Mouse (Mus musculus): ENCODE measurements around the gene Trpc6.

Gene Trpc6

GRCm38 (mm10) chr9:8544041-8544794 is at the start of gene Trpc6:
Gene Trpc6 (plus strand): TSS chr9:8544142.
- DNase-seq (ENCODE audit: low spot score) = no peak

GRCm38 (mm10) chr9:8520911-8521310 is 23.0 kb upstream of the Trpc6 start:
- no peak for DNase-seq (ENCODE audit: low spot score)

GRCm38 (mm10) chr9:8533670-8534069 is 10.3 kb upstream of the Trpc6 start:
- DNase-seq (ENCODE audit: low spot score) = no peak

GRCm38 (mm10) chr9:8545236-8545635 is 1.3 kb downstream of the Trpc6 start:
- DNase-seq (ENCODE audit: low spot score) = no peak

GRCm38 (mm10) chr9:8558574-8558973 is 14.6 kb downstream of the Trpc6 start:
- no peak for DNase-seq (ENCODE audit: low spot score)

GRCm38 (mm10) chr9:8592618-8593017 is 48.7 kb downstream of the Trpc6 start:
- no peak for DNase-seq (ENCODE audit: low spot score)

- no peak for DNase-seq (ENCODE audit: low spot score)
These were observed 53.1 kb downstream of the Trpc6 start for GRCm38 (mm10) chr9:8597089-8597488.

- DNase-seq (ENCODE audit: low spot score) = no peak
These were observed 63.0 kb downstream of the Trpc6 start for GRCm38 (mm10) chr9:8606816-8607491.

GRCm38 (mm10) chr9:8634344-8634743 is 90.4 kb downstream of the Trpc6 start:
- DNase-seq (ENCODE audit: low spot score) = no peak

- DNase-seq (ENCODE audit: low spot score) = no peak
These were observed 99.5 kb downstream of the Trpc6 start for GRCm38 (mm10) chr9:8643453-8643852.

GRCm38 (mm10) chr9:8655347-8655746 is 111.4 kb downstream of the Trpc6 start:
- DNase-seq (ENCODE audit: low spot score) = no peak

- no peak for DNase-seq (ENCODE audit: low spot score)
These were observed 129.0 kb downstream of the Trpc6 start for GRCm38 (mm10) chr9:8672944-8673343.

GRCm38 (mm10) chr9:8676607-8677006 is 132.7 kb downstream of the Trpc6 start:
- DNase-seq (ENCODE audit: low spot score) = no peak

- no peak for DNase-seq (ENCODE audit: low spot score)
These were observed 149.2 kb downstream of the Trpc6 start for GRCm38 (mm10) chr9:8693177-8693576.

GRCm38 (mm10) chr9:8700669-8701068 is 156.7 kb downstream of the Trpc6 start:
- DNase-seq (ENCODE audit: low spot score) = peak; percentile 24

GRCm38 (mm10) chr9:8703516-8703915 is 159.6 kb downstream of the Trpc6 start:
- DNase-seq (ENCODE audit: low spot score) = no peak

GRCm38 (mm10) chr9:8703956-8704355 is 160.0 kb downstream of the Trpc6 start:
- DNase-seq (ENCODE audit: low spot score) = no peak

GRCm38 (mm10) chr9:8710052-8710739 is 166.3 kb downstream of the Trpc6 start:
- DNase-seq (ENCODE audit: low spot score) = no peak

- no peak for DNase-seq (ENCODE audit: low spot score)
These were observed 175.1 kb downstream of the Trpc6 start for GRCm38 (mm10) chr9:8719017-8719416.

GRCm38 (mm10) chr9:8729056-8729455 is 185.1 kb downstream of the Trpc6 start:
- DNase-seq (ENCODE audit: low spot score) = no peak
